Mouse (Mus musculus): ENCODE results near the gene 2610008E11Rik.

GRCm38 (mm10) chr10:79109156-79109555, 11.8 kb upstream of the 2610008E11Rik start:
- TF ChIP-seq CTCF (IDR thresholded peaks at IDR 0.05; ENCODE audit: low read depth) (no peak), EP300 (IDR thresholded peaks at IDR 0.05; ENCODE audit: low read depth) (no peak)

All from liver, postnatal 0 days (tissue).